Mouse (Mus musculus) embryonic facial prominence, embryonic 10.5 days (tissue): ENCODE data around the gene Cdyl. TPM values are rescaled to one million over a fixed set of nuclear protein-coding genes. Genes with fewer than 3 reads are reported as not detected.

Experiments used
- DNase-seq: peaks from one replicate; pipeline ENCODE4 v3.0.0-alpha.2; 2017; ENCODE audit warnings: low spot score
- H3K27ac ChIP-seq: fragments of 300-500 bp; sonication (generic); replicated peaks from 2 replicates; pipeline ENCODE4 v1.5.1; 2016; ENCODE audit warnings: mild to moderate bottlenecking
- H3K27me3 ChIP-seq: fragments of 300-500 bp; sonication (generic); replicated peaks from 2 replicates; pipeline ENCODE4 v1.6.1; 2016; ENCODE audit warnings: low read depth, mild to moderate bottlenecking; ENCODE audit not compliant: poor library complexity, severe bottlenecking
- H3K36me3 ChIP-seq: fragments of 300-500 bp; sonication (generic); replicated peaks from 2 replicates; pipeline ENCODE4 v1.6.1; 2016; ENCODE audit warnings: mild to moderate bottlenecking, moderate library complexity
- H3K4me1 ChIP-seq: fragments of 300-500 bp; sonication (generic); 2 replicates; pipeline ENCODE4 v1.6.1; 2016
- H3K4me3 ChIP-seq: fragments of 300-500 bp; sonication (generic); 2 replicates; pipeline ENCODE4 v1.5.1; 2016; ENCODE audit warnings: mild to moderate bottlenecking, moderate library complexity
- H3K9me3 ChIP-seq: fragments of 300-500 bp; sonication (generic); 2 replicates; pipeline ENCODE4 v1.6.1; 2016; ENCODE audit warnings: mild to moderate bottlenecking
- WGBS: fragments of 180-500 bp; shearing (Covaris S2); methylation state at CpG from one replicate; pipeline ENCODE4 v1.1.7; 2016; 5-methylcytosine and 5-hydroxymethylcytosine counted together
- polyA plus RNA-seq: library from polyadenylated mRNA; unstranded; fragments of >200 nt; fragmentation: Nextera tagmentation; extraction: Ambion mirVana; gene quantifications from 2 replicates; pipeline ENCODE4 v1.2.1, GENCODE M21; 2016

Cdyl gene
- polyA plus RNA-seq, 1 experiment from 2014 or later: 11.8 TPM

- Histone ChIP-seq H3K36me3 (peaks cover 23% of the 10 kb centered on the region), H3K4me3 (no peak overlapping the region), H3K9me3 (peaks cover 24% of the 10 kb centered on the region), H3K27ac (no peak overlapping the region), H3K4me1 (peaks cover 3% of the 10 kb centered on the region; the same call in 1 of the 2 replicates), H3K27me3 (no peaks in the 10 kb centered on the region)
- DNase-seq: no peak
- 86% methylated on average over 4 of the region's 4 CpGs for WGBS
Measured at GRCm38 (mm10) chr13:35749194-35749593, 89.6 kb downstream of the Cdyl start.

GRCm38 (mm10) chr13:35749680-35750079 lies 90.0 kb downstream of the Cdyl start:
- Histone ChIP-seq H3K9me3 (peaks cover 24% of the 10 kb centered on the region), H3K27me3 (no peaks in the 10 kb centered on the region), H3K27ac (no peak overlapping the region), H3K36me3 (peaks cover 23% of the 10 kb centered on the region), H3K4me1 (peaks cover 7% of the 10 kb centered on the region; the same call in 1 of the 2 replicates), H3K4me3 (no peak overlapping the region)
- DNase-seq: no peak
- WGBS: 85% methylated on average over 5 of the region's 5 CpGs

DNA sequence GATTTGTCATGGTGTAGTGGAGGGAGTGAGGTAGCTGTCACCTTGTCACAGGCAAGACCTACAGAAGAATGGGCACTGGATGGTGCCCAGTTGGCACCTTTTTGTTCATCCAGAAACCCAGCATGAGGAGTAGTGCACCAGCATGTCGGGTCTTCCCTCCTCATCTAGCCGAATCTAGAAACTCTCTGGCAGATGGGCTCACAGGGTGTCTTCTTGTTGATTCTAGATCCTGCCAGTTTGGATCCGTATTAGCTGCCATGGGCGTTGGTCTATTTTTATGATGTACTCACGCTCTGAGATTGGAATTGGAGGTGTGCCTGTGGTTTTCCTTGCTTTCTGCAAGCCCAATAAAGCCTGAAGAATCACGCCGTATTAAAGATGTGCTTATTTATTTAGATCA lies 92.4 kb downstream of the Cdyl start:
- Histone ChIP-seq H3K4me3 (no peak overlapping the region), H3K9me3 (peaks cover 13% of the 10 kb centered on the region), H3K27me3 (no peaks in the 10 kb centered on the region), H3K36me3 (0 out of 2 replicates have a peak, but pooled peaks cover 9% of the 10 kb centered on the region), H3K27ac (no peak overlapping the region), H3K4me1 (peaks cover 14% of the 10 kb centered on the region; the same call in 1 of the 2 replicates)
- no peak for DNase-seq
- 83% methylated on average over 7 of the region's 7 CpGs for WGBS

DNA sequence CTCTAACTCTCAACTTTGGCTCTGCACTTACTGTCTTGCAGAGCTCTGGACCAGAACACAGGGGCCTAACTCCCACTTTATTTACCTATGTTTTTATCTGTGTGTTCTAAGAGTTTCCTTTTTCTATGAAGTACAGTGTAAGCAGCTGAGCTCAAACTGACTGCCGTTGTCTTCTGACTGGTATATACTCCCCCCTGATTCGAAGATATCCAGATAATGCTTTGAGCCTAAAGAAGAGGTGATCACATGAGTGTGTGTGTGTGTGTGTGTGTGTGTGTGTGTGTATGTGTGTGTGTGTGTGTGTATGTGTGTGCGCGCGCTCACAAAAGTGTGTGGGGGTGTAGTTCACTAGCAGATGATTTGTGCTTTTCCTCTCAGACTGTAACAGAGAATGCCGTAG lies 95.4 kb downstream of the Cdyl start:
- Histone ChIP-seq H3K27ac (no peak overlapping the region), H3K36me3 (peaks cover 3% of the 10 kb centered on the region; the same call in 1 of the 2 replicates), H3K4me3 (no peak overlapping the region), H3K27me3 (no peaks in the 10 kb centered on the region), H3K4me1 (peaks cover 14% of the 10 kb centered on the region; the same call in 1 of the 2 replicates), H3K9me3 (0 out of 2 replicates have a peak, but pooled peaks cover 3% of the 10 kb centered on the region)
- no peak for DNase-seq
- WGBS: 95% methylated on average over 6 of the region's 6 CpGs

DNA sequence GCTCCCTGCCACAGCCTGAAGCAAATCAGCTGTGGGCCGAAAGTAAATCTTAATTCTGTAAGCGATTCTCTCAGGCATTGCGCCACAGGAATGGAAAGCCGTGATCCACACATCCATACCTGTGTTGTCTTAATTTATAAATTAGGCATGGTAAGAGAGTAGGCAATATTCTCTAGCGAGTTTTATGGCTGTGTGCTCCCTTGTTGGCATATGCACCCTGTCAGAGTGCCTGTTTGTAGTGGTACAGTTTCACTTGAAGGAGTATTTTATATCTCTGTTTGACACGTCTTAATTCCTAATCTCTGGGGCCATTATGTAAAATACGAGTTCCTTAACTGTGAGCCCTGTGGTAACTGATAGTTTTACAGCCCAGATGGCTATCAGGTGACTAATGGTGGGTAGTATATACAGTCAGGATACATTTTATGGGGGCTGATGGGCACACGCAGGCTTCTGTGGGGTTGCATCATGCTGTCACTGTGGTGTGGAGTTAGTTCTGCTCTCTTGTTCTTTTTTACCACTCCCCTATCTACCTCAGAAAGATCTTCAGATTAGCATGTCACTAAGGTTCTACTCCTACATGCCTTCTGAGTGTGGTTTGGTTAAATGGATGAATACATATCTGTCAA lies 96.1 kb downstream of the Cdyl start:
- H3K9me3 ChIP-seq: 0 out of 2 replicates have a peak, but pooled peaks cover 3% of the 10 kb centered on the region
- H3K4me1 ChIP-seq: peaks cover 14% of the 10 kb centered on the region; the same call in 1 of the 2 replicates
- 84% methylated on average over 8 of the region's 8 CpGs for WGBS
- H3K27ac ChIP-seq: no peak overlapping the region
- no peak for DNase-seq
- H3K27me3 ChIP-seq: no peaks in the 10 kb centered on the region
- no peak overlapping the region for H3K4me3 ChIP-seq
- H3K36me3 ChIP-seq: peaks cover 3% of the 10 kb centered on the region; the same call in 1 of the 2 replicates

DNA sequence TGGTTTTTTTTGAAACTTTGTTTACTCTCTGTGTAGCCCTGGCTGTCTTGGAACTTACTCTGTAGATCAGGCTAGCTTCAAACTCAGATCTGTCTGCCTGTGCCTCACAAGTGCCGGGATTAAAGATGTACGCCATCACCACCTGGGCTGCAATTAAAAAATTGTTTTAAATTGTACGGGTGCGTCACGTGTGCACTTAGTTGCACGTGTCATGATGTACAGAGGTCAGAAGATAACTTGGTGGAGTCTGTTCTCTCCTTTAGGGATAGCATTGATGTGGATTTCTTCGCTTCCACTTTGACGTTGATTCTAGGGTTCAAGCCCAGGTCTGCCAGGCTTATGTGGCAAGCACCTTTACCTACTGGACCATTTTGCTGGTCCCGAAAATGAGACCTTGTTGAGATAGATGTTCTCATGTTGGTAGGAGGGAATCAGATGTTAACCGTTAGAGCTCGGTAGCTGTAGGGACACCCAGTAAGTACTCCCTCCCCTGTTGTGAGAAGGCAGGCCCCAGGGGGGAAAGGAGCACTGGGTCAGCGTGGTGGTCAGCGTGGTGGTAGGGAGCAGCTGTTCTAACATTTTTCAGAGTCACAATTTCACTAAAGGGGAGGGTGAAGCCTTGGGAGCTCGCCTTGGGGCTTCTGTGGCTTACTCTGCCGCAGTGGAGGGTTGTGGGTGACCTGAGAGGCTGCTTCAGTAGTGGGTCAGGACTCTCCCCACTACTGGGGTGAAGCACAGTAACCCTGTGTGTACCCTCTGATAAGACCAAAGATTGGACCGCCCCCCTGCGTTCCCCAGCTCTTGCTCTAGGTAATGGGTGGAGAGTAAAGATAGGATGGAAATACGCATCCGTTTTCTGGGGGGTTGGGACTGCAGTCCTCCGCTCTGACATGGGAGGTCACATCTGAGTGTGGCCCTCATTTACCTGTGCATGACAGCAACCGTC lies 97.0 kb downstream of the Cdyl start:
- WGBS: 88% methylated on average over 21 of the region's 21 CpGs
- DNase-seq: no peak
- Histone ChIP-seq H3K27ac (no peak overlapping the region), H3K4me3 (no peak overlapping the region), H3K9me3 (0 out of 2 replicates have a peak, but pooled peaks cover 3% of the 10 kb centered on the region), H3K4me1 (peaks cover 14% of the 10 kb centered on the region; the same call in 1 of the 2 replicates), H3K36me3 (peaks cover 3% of the 10 kb centered on the region), H3K27me3 (no peaks in the 10 kb centered on the region)

GRCm38 (mm10) chr13:35760372-35760771 lies 100.7 kb downstream of the Cdyl start:
- DNase-seq: no peak
- 88% methylated on average over 2 of the region's 2 CpGs for WGBS
- Histone ChIP-seq H3K4me1 (peaks cover 4% of the 10 kb centered on the region; the same call in 1 of the 2 replicates), H3K27ac (no peak overlapping the region), H3K9me3 (0 out of 2 replicates have a peak, but pooled peaks cover 3% of the 10 kb centered on the region), H3K27me3 (no peaks in the 10 kb centered on the region), H3K4me3 (no peak overlapping the region), H3K36me3 (peaks cover 3% of the 10 kb centered on the region)

GRCm38 (mm10) chr13:35764559-35764958 lies 104.9 kb downstream of the Cdyl start:
- Histone ChIP-seq H3K27me3 (no peaks in the 10 kb centered on the region), H3K27ac (no peak overlapping the region), H3K4me3 (no peak overlapping the region), H3K4me1 (peaks cover 8% of the 10 kb centered on the region), H3K36me3 (no peaks in the 10 kb centered on the region; the same call in 1 of the 2 replicates), H3K9me3 (no peaks in the 10 kb centered on the region)
- no peak for DNase-seq
- WGBS: 71% methylated on average over 3 of the region's 3 CpGs

GRCm38 (mm10) chr13:35765817-35766216 lies 106.2 kb downstream of the Cdyl start:
- Histone ChIP-seq H3K27me3 (no peaks in the 10 kb centered on the region), H3K27ac (no peak overlapping the region), H3K9me3 (no peaks in the 10 kb centered on the region), H3K4me1 (peaks cover 8% of the 10 kb centered on the region), H3K36me3 (no peaks in the 10 kb centered on the region; the same call in 1 of the 2 replicates), H3K4me3 (no peak overlapping the region)
- DNase-seq: peak; percentile 17
- WGBS: 50% methylated on average over 2 of the region's 2 CpGs

- H3K4me1 ChIP-seq: peaks cover 19% of the 10 kb centered on the region
- no peaks in the 10 kb centered on the region for H3K36me3 ChIP-seq
- no peak overlapping the region for H3K27ac ChIP-seq
- no peaks in the 10 kb centered on the region for H3K9me3 ChIP-seq
- H3K27me3 ChIP-seq: no peaks in the 10 kb centered on the region
- no peak for DNase-seq
- no peak overlapping the region for H3K4me3 ChIP-seq
- WGBS: 46% methylated on average over 2 of the region's 2 CpGs
Measured at GRCm38 (mm10) chr13:35769673-35770072, 110.0 kb downstream of the Cdyl start.

GRCm38 (mm10) chr13:35770421-35770820 lies 110.8 kb downstream of the Cdyl start:
- Histone ChIP-seq H3K4me3 (no peak overlapping the region), H3K9me3 (no peaks in the 10 kb centered on the region), H3K27me3 (no peaks in the 10 kb centered on the region), H3K4me1 (peaks cover 16% of the 10 kb centered on the region), H3K27ac (no peak overlapping the region), H3K36me3 (no peaks in the 10 kb centered on the region)
- no peak for DNase-seq
- WGBS: 90% methylated on average over 9 of the region's 9 CpGs

- Histone ChIP-seq H3K27me3 (no peaks in the 10 kb centered on the region), H3K36me3 (no peaks in the 10 kb centered on the region)
Measured at GRCm38 (mm10) chr13:35771968-35772382, 112.3 kb downstream of the Cdyl start.

More at GRCm38 (mm10) chr13:35771968-35772382, 112.3 kb downstream of the Cdyl start:
- no peak overlapping the region for H3K4me3 ChIP-seq
- H3K27ac ChIP-seq: no peak overlapping the region
- no peaks in the 10 kb centered on the region for H3K9me3 ChIP-seq
- peaks cover 10% of the 10 kb centered on the region; the same call in 1 of the 2 replicates for H3K4me1 ChIP-seq
- 71% methylated on average over 9 of the region's 9 CpGs for WGBS
- peak; percentile 32 for DNase-seq
